Mouse (Mus musculus) cerebellum, adult 9-10 months (tissue): ENCODE results near the gene Atl2.

Experiments used
- DNase-seq: peaks from one replicate; pipeline ENCODE4 v3.0.0; 2022

Gene Atl2

DNA sequence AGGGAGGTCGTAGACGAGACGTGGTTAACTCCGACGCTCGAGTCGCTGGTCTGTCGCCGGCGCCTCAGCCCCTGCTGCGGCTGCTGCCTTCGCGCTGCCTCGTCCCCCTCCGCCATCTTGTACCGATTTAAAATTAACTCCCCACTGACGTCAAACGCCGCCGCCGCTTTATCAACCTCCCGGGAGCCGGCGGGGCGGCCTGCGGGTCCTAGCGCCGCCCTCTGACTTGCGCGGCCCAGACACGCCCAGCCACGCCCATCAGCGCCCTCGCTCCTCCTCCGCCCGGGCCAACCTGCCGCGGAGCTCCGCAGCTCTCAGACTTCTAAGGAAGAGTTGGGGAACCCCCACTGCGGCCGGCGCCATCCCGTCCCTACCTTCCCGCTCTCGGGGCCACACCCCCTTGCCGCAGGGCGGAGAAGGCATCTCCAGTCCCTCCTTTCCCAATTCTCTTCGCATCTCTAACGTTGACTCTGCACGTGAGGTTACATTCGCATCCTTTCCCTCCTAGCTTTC, at the start of gene Atl2:
Atl2 (minus strand) TSS at position 213 of the 513 bp plus-strand sequence.
- DNase-seq: peak; percentile 92

DNA sequence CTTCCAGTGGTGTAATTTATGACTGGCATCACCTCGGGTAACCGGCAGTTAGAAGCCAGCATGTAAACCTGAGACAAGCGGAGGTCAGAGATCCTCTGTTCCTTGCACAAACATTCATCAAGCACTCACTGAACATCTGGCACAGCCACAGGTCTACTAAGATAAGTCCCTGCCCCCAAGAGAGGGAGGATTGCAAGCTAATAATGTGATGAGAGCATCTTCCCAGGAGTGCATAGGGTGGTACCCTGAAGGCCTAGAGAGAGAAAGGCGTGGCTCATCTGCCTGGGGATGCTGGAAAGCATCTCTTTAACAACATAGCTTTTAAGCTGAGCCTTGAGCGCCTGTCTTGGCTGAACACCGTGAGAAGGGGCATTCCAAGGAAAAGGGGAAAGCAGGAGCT, 48.9 kb upstream of the Atl2 start:
- no peak for DNase-seq

- DNase-seq: no peak
These were observed 46.5 kb upstream of the Atl2 start for GRCm38 (mm10) chr17:79942418-79942817.

- no peak for DNase-seq
These were observed 43.2 kb upstream of the Atl2 start for GRCm38 (mm10) chr17:79939133-79939532.

- DNase-seq: no peak
These were observed 42.1 kb upstream of the Atl2 start for GRCm38 (mm10) chr17:79937921-79938601.

GRCm38 (mm10) chr17:79934370-79934769, 38.4 kb upstream of the Atl2 start:
- DNase-seq: no peak

DNA sequence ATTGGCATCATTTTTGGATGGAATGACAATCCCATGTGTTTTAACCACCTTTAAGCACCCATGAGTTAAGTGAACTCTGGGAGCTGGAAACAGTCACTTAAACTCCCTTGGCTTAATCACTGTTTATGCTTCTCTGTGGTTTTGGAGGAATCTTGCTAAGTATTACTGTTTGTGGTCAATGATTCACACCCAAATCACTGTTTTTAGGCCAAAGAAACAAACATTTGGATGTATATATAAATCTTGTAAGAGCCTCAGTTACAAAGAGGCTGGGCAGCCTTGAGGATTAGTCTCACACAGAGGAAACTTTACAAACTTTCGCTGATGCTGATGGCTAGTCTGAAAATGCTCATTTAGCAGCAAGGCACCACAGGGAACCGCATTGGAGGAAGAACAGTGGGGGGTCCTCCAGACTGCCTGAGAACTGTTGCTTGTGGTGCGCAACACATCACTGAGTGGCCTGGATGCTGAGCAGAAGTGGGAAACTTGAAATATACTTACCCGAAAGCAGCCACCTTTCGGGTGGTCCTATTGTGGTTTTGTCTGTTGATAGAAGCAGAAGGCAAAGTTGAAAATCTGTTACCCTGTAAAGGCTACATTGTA, 36.9 kb upstream of the Atl2 start:
- no peak for DNase-seq

GRCm38 (mm10) chr17:79927110-79927509, 31.2 kb upstream of the Atl2 start:
- DNase-seq: no peak

- no peak for DNase-seq
These were observed 30.6 kb upstream of the Atl2 start for GRCm38 (mm10) chr17:79926486-79926885.

DNA sequence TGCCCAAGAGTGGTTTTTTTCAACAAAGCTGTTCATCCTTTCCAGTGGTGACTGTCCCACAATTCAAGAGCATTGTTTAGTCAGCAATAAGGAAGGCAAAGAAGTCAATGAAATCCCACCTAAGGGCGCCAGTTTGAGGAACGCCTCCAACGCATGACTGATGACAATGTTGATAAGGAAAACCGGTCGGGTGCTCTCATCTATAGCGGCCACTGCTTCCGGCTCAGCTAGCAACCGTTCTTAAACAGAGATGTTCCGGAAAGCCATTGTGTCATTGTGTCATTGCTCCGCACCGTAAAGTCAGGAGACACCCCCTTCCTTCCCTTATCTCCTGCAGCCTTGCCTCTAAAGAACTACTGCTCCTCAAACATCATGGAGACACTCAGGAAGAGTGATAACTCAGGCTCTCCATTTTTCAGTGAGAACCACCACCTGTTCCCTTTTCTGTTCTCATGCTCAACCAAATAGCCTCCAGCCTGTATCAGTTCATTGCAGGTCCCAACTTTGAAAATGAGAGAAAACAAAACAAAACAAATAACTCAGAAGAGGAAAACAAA, 30.0 kb upstream of the Atl2 start:
- no peak for DNase-seq

- no peak for DNase-seq
These were observed 24.4 kb upstream of the Atl2 start for GRCm38 (mm10) chr17:79920355-79920754.

DNA sequence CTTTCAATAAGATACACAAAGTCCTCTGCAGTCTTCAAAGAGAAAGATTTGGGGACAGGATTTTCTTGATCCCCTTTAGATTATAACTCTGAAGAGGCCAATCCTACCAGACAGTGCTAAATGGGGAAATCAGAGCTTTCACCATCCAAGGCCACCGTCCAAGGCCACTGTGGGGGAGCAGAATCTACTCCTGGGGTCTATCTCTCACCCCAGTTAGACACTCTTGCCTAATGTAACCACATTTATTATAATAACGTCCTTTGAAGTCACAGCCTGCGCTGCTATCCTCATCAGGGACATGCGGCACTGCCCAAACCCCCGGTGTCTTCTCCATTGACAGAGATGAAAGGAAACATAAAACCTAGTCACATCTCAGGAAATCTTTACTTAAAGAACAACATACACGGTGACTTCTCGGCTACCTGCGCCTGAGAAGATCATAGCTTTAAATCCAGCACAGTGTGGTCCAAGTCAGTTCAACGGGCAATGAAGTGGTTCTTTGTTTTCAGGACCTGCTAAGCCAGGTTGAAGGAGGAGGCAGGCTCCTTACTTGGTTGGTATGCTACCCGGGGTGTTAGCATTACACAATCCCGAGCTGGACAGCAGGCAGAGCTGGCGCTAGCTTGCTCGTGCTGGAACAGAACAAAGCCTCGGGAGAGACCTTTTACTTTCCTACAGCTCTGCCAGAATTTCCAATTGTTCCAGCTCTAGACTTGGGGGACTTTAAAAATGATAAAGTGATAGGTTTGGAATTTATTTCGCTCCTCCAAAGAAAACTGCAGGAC, 23.8 kb upstream of the Atl2 start:
- DNase-seq: no peak

- no peak for DNase-seq
These were observed 22.6 kb upstream of the Atl2 start for GRCm38 (mm10) chr17:79918484-79919004.

- no peak for DNase-seq
These were observed 21.1 kb upstream of the Atl2 start for GRCm38 (mm10) chr17:79916996-79917395.

DNA sequence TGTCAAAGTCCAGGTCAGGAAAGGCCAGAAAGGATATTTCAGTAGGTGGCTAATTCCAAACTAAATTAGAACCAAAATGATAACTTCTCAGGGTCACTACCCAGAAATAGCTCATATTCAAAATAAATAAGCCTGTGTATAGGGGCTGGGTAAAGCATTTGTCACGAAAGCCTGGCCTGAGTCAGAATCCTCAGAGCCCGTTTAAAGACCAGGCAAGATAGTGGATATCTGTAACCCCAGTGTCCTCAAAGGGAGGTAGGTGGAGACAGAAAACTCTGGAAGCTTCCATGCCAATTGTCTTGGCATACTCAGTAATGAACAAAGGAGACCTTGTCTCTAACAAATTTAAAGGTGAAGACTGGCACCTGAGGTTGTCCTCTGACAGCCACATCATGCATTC, 16.3 kb upstream of the Atl2 start:
- no peak for DNase-seq

GRCm38 (mm10) chr17:79911718-79912117, 15.8 kb upstream of the Atl2 start:
- no peak for DNase-seq

- no peak for DNase-seq
These were observed 13.6 kb upstream of the Atl2 start for GRCm38 (mm10) chr17:79909571-79909970.

- DNase-seq: no peak
These were observed 11.8 kb upstream of the Atl2 start for GRCm38 (mm10) chr17:79907698-79908097.

- no peak for DNase-seq
These were observed 11.0 kb upstream of the Atl2 start for GRCm38 (mm10) chr17:79906791-79907494.

DNA sequence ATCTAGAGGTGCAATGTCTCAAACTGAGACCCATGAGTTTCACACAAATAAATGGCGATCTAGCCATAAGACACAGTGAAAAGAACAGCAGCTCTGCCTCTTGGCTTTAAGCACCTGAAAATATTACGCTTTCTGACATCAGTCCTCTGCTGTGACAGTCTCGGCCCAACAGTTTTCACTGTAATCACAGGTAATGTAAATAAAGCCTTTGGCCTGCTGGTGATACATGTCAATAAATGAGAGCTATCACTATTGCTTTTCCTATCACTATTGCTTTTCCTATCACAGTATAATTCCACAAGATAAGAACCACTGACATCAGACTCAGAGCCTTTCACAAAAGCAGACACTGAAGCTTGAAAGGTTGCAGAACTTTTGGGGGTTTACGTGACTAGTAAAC, 8.7 kb upstream of the Atl2 start:
- no peak for DNase-seq

DNA sequence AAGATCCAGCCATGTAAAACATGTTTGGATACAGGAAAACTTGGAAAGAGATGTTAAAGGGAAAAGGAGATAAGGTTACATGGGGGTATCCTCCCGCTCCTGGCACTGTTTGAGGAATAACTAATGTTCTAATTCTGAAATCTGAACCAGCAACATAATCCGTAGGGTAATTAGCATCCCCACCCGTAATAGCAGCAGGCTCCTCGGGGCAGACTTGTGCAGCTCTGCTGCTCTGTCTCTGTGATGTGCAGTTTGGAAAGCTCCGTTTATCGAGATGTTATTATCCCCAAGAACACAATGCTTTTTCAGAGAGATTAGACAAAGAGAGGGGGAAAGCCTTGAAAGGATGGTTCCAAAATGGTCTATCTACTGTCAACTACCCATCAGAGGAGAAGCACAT, 5.3 kb upstream of the Atl2 start:
- DNase-seq: no peak

GRCm38 (mm10) chr17:79898156-79898746, 2.3 kb upstream of the Atl2 start:
- no peak for DNase-seq
